Mouse (Mus musculus) layer of hippocampus, adult 8-10 months (tissue): ENCODE measurements around the gene Ppil4. TPM values are rescaled to one million over a fixed set of nuclear protein-coding genes. Genes with fewer than 3 reads are reported as not detected.

Experiments used
- DNase-seq, 2 experiments: peaks; one replicate each; pipeline ENCODE4 v3.0.0; 2022; ENCODE audit warnings: low spot score in 2 of 2
- microRNA-seq, 2 experiments: library from miRNA; unstranded; fragments of <30 nt; microRNA quantifications; one replicate each; pipeline ENCODE4 v1.2.0; 2022
- total RNA-seq, 4 experiments: library from RNA; stranded (reverse); gene quantifications; 2 replicates each; pipeline ENCODE4 v1.2.4; 2022

Ppil4 gene
- total RNA-seq, 4 experiments from 2014 or later: 26.9 to 34.1 (median 32.9) TPM

- DNase-seq: no peak
Measured at GRCm38 (mm10) chr10:7861259-7861936, 68.7 kb downstream of the Ppil4 start.

GRCm38 (mm10) chr10:7861937-7862657, 69.4 kb downstream of the Ppil4 start:
- DNase-seq: no peak

GRCm38 (mm10) chr10:7863411-7863810, 70.7 kb downstream of the Ppil4 start:
- DNase-seq: no peak

- DNase-seq: no peak
Measured at GRCm38 (mm10) chr10:7864184-7864583, 71.5 kb downstream of the Ppil4 start.

- DNase-seq: no peak
Measured at GRCm38 (mm10) chr10:7864806-7865205, 72.1 kb downstream of the Ppil4 start.

GRCm38 (mm10) chr10:7866762-7867665, 74.3 kb downstream of the Ppil4 start:
- DNase-seq: no peak

GRCm38 (mm10) chr10:7867666-7868030, 75.0 kb downstream of the Ppil4 start:
- no peak for DNase-seq

- DNase-seq: no peak
Measured at GRCm38 (mm10) chr10:7869746-7870145, 77.1 kb downstream of the Ppil4 start.

GRCm38 (mm10) chr10:7870571-7871315, 78.1 kb downstream of the Ppil4 start:
- peak; percentile 56 to 57 for DNase-seq

- no peak for DNase-seq
Measured at GRCm38 (mm10) chr10:7871381-7872020, 78.8 kb downstream of the Ppil4 start.

Small RNAs within 50 kb of the gene (microRNA-seq; reads per million reads assigned to microRNA genes)
- 0 to 1.0 reads per million in 2 experiments for gene Mir5104

Other genes with a start within 250 kb of the Ppil4 start
- 100 to 1,000 TPM; 169 to 193 (median 176) TPM for gene Lrp11, start 203.1 kb upstream of the Ppil4 start, total RNA-seq
- gene Nup43, start 125.4 kb upstream of the Ppil4 start, total RNA-seq: 1 to 10 TPM; 5.8 to 9.9 (median 7.7) TPM
- 100 to 1,000 TPM; 157 to 165 (median 159) TPM for gene Pcmt1, start 111.8 kb upstream of the Ppil4 start, total RNA-seq
- gene Lats1, start 111.7 kb upstream of the Ppil4 start, total RNA-seq: 10 to 100 TPM; 32.2 to 37.3 (median 35.2) TPM
- gene Katna1, start 66.9 kb upstream of the Ppil4 start, total RNA-seq: 10 to 100 TPM; 14.6 to 21.1 (median 17.6) TPM
- 10 to 100 TPM; 19.3 to 28.5 (median 23.8) TPM for gene Ginm1, start 67 bp upstream of the Ppil4 start, total RNA-seq
- gene Zc3h12d, start 39.6 kb downstream of the Ppil4 start, total RNA-seq: under 1 TPM in 3 of 4 experiments, not detected in 1; 0.10 to 0.31 (median 0.16) TPM
- gene Tab2, start 163.3 kb downstream of the Ppil4 start, total RNA-seq: 10 to 100 TPM; 61.6 to 69.0 (median 66.4) TPM